Mouse (Mus musculus) liver, embryonic 14.5 days (tissue): ENCODE data around the gene Ifrd1. TPM values are rescaled to one million over a fixed set of nuclear protein-coding genes. Genes with fewer than 3 reads are reported as not detected.

ENCODE experiments used
- ATAC-seq: fragments of 200-750 bp; cut with Nextera tagmentation; 2 replicates; pipeline ENCODE4 v1.8.0; 2017; ENCODE audit warnings: moderate number of reproducible peaks, mild to moderate bottlenecking, moderate library complexity; ENCODE audit not compliant: insufficient read depth
- DNase-seq, 3 experiments: peaks; one replicate each; pipeline ENCODE4 v3.0.0-alpha.2; 2012 to 2013; ENCODE audit warnings: low read depth in 3 of 3, low spot score in 3 of 3
- H3K27ac ChIP-seq: fragments of 300-500 bp; sonication (generic); 2 replicates; pipeline ENCODE4 v1.5.1; 2014; ENCODE audit warnings: moderate library complexity, mild to moderate bottlenecking, control low read depth, inconsistent platforms
- H3K27me3 ChIP-seq: fragments of 300-500 bp; sonication (generic); 2 replicates; pipeline ENCODE4 v1.6.1; 2014; ENCODE audit warnings: mild to moderate bottlenecking, low read length, moderate library complexity; ENCODE audit not compliant: control insufficient read depth, insufficient read depth
- H3K36me3 ChIP-seq: fragments of 300-500 bp; sonication (generic); replicated peaks from 2 replicates; pipeline ENCODE4 v1.6.1; 2014; ENCODE audit warnings: low read depth; ENCODE audit not compliant: control insufficient read depth, insufficient read depth
- H3K4me1 ChIP-seq, 2 experiments: fragments of 200-500 bp in 1 of 2; fragments of 300-500 bp in 1 of 2; sonication (generic) in 1 of 2; replicated peaks; 2 replicates each; pipeline ENCODE4 v1.6.1; 2012 to 2014; ENCODE audit warnings: antibody characterized with exemption in 1 of 2, inconsistent platforms in 1 of 2, low read length in 1 of 2; ENCODE audit not compliant: control insufficient read depth in 2 of 2, insufficient read depth in 2 of 2
- H3K4me2 ChIP-seq: fragments of 300-500 bp; sonication (generic); 2 replicates; pipeline ENCODE4 v1.6.1; 2014; ENCODE audit warnings: low read depth, mild to moderate bottlenecking, control low read depth, moderate library complexity
- H3K4me3 ChIP-seq, 2 experiments: fragments of 200-500 bp in 1 of 2; fragments of 300-500 bp in 1 of 2; sonication (generic) in 1 of 2; 2 replicates each; pipeline ENCODE4 v1.5.1; 2012 to 2014; ENCODE audit warnings: low read depth in 2 of 2, low read length in 2 of 2, mild to moderate bottlenecking in 2 of 2, control low read depth in 1 of 2, inconsistent platforms in 1 of 2, moderate library complexity in 1 of 2; ENCODE audit not compliant: insufficient read depth in 1 of 2
- H3K9ac ChIP-seq: fragments of 300-500 bp; sonication (generic); replicated peaks from 2 replicates; pipeline ENCODE4 v1.6.1; 2014; ENCODE audit warnings: mild to moderate bottlenecking, control low read depth, moderate library complexity
- H3K9me3 ChIP-seq: fragments of 300-500 bp; sonication (generic); 2 replicates; pipeline ENCODE4 v1.6.1; 2016; ENCODE audit warnings: low read length, mixed read lengths; ENCODE audit not compliant: control insufficient read depth
- CTCF ChIP-seq: IDR thresholded peaks from 2 replicates; pipeline ENCODE4 v1.5.1; 2016; ENCODE audit warnings: antibody characterized with exemption, low read depth, control low read depth
- EP300 ChIP-seq: IDR thresholded peaks from 2 replicates; pipeline ENCODE4 v1.6.1; 2016; ENCODE audit warnings: antibody characterized with exemption, low read depth
- WGBS: fragments of 180-500 bp; shearing (Covaris S2); extraction: QIAGEN DNeasy Blood & Tissue Kit; methylation state at CpG from one replicate; pipeline ENCODE4 v1.1.7; 2014; ENCODE audit not compliant: insufficient replicate concordance; 5-methylcytosine and 5-hydroxymethylcytosine counted together
- microRNA counts: library from miRNA; unstranded; fragments of <30 nt; microRNA quantifications from one replicate; lab custom pipeline; 2016
- microRNA-seq: library from miRNA; unstranded; fragments of <30 nt; microRNA quantifications from one replicate; pipeline ENCODE4, GENCODE M21; 2016
- polyA plus RNA-seq, 2 experiments: library from polyadenylated mRNA; depleted of rRNA in 1 of 2; stranded (reverse) in 1 of 2; unstranded in 1 of 2; fragments of >200 nt; fragmentation: Nextera tagmentation in 1 of 2; extraction: Ambion mirVana in 1 of 2; gene quantifications; 2 replicates each; pipeline versions ENCODE4 v1.2.1 to v1.2.3; 2012 to 2014

Ifrd1 gene
- polyA plus RNA-seq, 2 experiments, result 14.1 to 53.2 TPM

DNA sequence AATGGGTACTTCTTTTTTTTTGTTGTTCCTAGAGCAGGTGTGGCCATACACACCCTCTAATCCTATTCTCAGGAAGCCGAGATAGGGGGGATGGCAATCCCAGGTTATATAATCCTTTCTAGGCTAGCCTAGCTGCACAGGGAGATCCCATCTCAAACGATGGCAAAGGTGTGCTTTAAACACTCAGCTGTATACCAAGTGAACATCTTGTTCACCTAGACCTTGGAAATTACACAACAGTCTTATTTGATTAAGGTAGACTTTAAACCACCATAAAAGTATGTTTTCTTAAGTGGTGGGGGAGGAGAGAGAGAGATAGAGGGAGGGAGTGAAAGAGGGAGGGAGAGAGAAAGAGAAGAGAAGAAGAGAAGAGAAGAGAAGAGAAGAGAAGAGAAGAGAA lies 87.5 kb downstream of the Ifrd1 start:
- Histone ChIP-seq H3K4me3 (no peak overlapping the region), H3K4me2 (no peak overlapping the region), H3K9me3 (no peaks in the 10 kb centered on the region), H3K27ac (no peak overlapping the region), H3K36me3 (no peaks in the 10 kb centered on the region), H3K4me1 (no peaks in the 10 kb centered on the region), H3K27me3 (no peaks in the 10 kb centered on the region), H3K9ac (no peak overlapping the region)
- ATAC-seq (no peak), DNase-seq (no peak)
- WGBS, result 35% methylated on average over 2 of the region's 2 CpGs
- TF ChIP-seq CTCF, result no peak
- TF ChIP-seq EP300, result no peak

DNA sequence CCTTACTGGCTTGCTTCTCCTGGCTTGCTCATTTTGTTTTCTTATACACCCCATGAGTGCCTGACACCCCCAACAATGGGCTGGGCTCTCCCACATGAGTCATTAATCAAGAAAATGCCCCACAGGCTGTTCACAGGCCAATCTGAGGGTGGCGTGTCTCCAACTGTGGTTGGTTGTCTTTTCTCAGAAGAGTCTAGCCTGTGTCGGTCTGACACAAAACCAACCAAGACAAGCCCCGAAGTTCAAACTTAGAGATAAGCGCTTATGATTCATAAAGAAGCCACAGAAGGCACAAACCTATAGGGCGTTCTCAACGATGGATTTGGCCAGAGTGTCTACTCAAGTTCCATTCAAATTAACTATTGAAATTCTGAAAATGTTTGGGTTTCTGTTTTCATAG lies 94.1 kb downstream of the Ifrd1 start:
- 43% methylated on average over 6 of the region's 6 CpGs for WGBS
- H3K9me3 ChIP-seq, result no peaks in the 10 kb centered on the region
- no peaks in the 10 kb centered on the region for H3K36me3 ChIP-seq
- TF ChIP-seq CTCF (no peak), EP300 (no peak)
- no peaks in the 10 kb centered on the region for H3K4me1 ChIP-seq
- no peak overlapping the region for H3K27ac ChIP-seq
- H3K9ac ChIP-seq, result no peak overlapping the region
- no peak for DNase-seq
- no peak for ATAC-seq
- no peak overlapping the region for H3K4me2 ChIP-seq
- H3K27me3 ChIP-seq, result no peaks in the 10 kb centered on the region
- H3K4me3 ChIP-seq, result no peak overlapping the region

DNA sequence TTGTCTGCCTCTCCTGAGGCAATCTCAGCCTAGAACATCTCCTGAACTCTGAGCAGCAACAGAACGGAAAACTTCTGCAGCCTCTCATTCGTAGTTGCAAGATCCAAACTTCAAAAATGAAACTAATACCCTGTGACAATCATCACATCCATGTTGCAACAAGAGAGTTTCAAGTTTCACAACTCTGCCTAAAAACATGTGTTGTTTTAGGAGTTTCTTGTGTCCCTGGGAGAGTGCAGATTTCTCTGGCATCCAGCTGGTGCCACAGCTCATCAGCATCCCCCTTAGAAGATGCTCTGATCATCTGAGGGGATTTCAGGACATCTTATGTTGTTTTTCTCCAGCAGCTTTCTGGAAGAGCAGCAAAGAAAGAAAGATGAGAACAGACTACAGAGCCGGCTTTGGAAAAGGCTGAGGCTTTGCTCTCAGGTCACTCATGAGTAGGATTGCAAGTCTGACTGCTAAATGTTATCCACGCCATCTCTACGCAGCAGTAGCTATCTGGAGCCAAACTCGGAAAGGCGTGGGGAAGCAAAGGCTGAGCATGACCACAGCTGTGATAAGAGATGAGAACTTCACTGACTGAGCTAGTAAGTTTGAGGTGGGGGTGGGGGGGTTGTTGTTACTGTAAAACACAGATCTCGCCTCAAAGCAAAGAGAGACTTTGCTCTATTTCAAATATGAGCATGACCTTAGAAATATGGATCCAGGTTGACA lies 95.8 kb downstream of the Ifrd1 start:
- no peak for ATAC-seq
- Histone ChIP-seq H3K4me3 (no peak overlapping the region), H3K4me1 (no peaks in the 10 kb centered on the region), H3K27ac (no peak overlapping the region), H3K36me3 (no peaks in the 10 kb centered on the region), H3K27me3 (no peaks in the 10 kb centered on the region), H3K9ac (no peak overlapping the region), H3K4me2 (no peak overlapping the region), H3K9me3 (no peaks in the 10 kb centered on the region)
- WGBS, result 27% methylated on average over 8 of the region's 8 CpGs
- TF ChIP-seq CTCF, result no peak
- TF ChIP-seq EP300, result no peak
- DNase-seq, result no peak

MicroRNAs encoded within 50 kb of the gene (microRNA counts, 519-probe panel; counts per million panel counts)
- microRNA mmu-miR-1938 (lab: Ali Mortazavi, UCI), result 69.9 counts per million

Small RNA genes lying within 50 kb of the gene (microRNA-seq; reads per million reads assigned to microRNA genes)
- gene Mir1938, result not detected

Other genes starting within 250 kb of the Ifrd1 start
- 22.6 and 39.5 TPM in 2 replicates for gene Arl4a, start 210.5 kb downstream of the Ifrd1 start, polyA plus RNA-seq (2012; rRNA removed)
- gene Arl4a, start 210.5 kb downstream of the Ifrd1 start, polyA plus RNA-seq (2014; fragmentation: Nextera tagmentation; extraction: Ambion mirVana), result 83.6 and 91.3 TPM in 2 replicates
- 0.04 and 0.06 TPM in 2 replicates for gene Scin, start 114.3 kb downstream of the Ifrd1 start, polyA plus RNA-seq (2012; rRNA removed)
- 0.09 TPM in 1 of 2 replicates, not detected in the other for gene Scin, start 114.3 kb downstream of the Ifrd1 start, polyA plus RNA-seq (2014; fragmentation: Nextera tagmentation; extraction: Ambion mirVana)
- gene Lsmem1, start 49.0 kb downstream of the Ifrd1 start, polyA plus RNA-seq (2012; rRNA removed), result 0.02 TPM in 1 of 2 replicates, not detected in the other
- not detected in 2 replicates for gene Lsmem1, start 49.0 kb downstream of the Ifrd1 start, polyA plus RNA-seq (2014; fragmentation: Nextera tagmentation; extraction: Ambion mirVana)
- 3.1 and 5.1 TPM in 2 replicates for gene Zfp277, start 197.4 kb upstream of the Ifrd1 start, polyA plus RNA-seq (2012; rRNA removed)
- 7.4 and 8.0 TPM in 2 replicates for gene Zfp277, start 197.4 kb upstream of the Ifrd1 start, polyA plus RNA-seq (2014; fragmentation: Nextera tagmentation; extraction: Ambion mirVana)
- gene Dock4, start 197.4 kb upstream of the Ifrd1 start, polyA plus RNA-seq (2012; rRNA removed), result 0.39 and 0.49 TPM in 2 replicates
- 0.37 and 0.57 TPM in 2 replicates for gene Dock4, start 197.4 kb upstream of the Ifrd1 start, polyA plus RNA-seq (2014; fragmentation: Nextera tagmentation; extraction: Ambion mirVana)